Mouse (Mus musculus) hematopoietic stem cell, adult 5-6 weeks (primary cell): ENCODE measurements around the gene Sdk2. TPM values are rescaled to one million over a fixed set of nuclear protein-coding genes. Genes with fewer than 3 reads are reported as not detected.

ENCODE experiments used
- ATAC-seq, 2 experiments: fragments of 125-278 bp in 1 of 2; replicated peaks in 1 of 2; 2 replicates each; pipeline ENCODE4 v1.8.0; 2016 to 2017; ENCODE audit warnings: inconsistent platforms in 2 of 2, mild to moderate bottlenecking in 2 of 2, moderate number of reproducible peaks in 2 of 2, low read depth in 1 of 2, moderate TSS enrichment in 1 of 2; ENCODE audit not compliant: low FRiP score in 2 of 2, poor library complexity in 2 of 2, severe bottlenecking in 2 of 2, insufficient read depth in 1 of 2, low TSS enrichment in 1 of 2
- total RNA-seq: library from RNA; stranded (forward); fragments of 172-1452, 232-1000 nt; gene quantifications from 2 replicates; pipeline ENCODE4 v1.2.3, GENCODE M21; 2017

Gene Sdk2
- total RNA-seq, 1 experiment from 2014 or later, result not detected

DNA sequence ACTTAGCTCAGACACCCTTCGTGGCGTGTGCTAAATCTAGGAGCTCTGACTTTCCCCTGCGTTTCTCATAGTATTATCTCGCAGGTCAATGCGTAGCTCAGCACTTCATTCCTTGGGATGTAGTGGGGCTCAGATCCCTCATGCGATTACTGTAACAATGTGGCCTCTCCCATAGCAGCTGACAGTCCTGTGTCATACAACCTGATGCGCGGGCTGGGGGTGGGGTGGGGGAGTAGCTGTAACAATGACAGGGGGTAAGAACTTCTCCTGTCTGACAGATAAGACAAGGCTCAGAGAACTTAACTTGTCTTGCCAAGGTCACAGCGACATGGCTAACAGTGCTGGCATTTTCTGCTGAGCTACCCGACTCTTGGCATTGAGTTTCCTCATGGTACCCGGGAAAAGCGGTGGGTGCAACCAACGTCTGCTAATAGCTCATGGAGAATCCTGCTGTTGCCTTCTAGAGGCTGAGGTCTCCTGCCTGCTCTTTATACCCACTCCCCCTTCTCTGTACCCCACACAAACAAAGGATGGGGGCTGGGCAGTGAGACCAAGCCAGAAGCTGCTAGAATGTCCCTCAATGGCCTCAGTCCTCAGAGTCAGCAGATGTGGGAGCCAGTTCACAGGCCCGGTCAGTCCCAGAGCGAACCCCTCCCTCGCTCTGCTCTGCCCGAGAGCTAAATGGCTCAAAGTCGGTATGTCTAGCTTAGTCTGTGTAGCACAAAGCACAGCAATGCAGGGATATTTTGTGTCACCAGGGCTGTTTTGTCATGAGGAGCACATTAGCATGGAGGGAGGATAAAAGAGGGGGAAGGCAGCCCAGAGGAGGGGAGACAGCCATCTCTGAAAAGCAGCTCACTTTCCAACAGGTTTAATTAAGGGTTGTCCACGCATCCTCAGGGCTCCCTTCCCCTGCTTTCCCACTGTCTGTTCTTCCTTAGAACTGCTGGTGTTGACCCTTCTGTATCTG lies 269.5 kb downstream of the Sdk2 start:
- no peak for ATAC-seq

DNA sequence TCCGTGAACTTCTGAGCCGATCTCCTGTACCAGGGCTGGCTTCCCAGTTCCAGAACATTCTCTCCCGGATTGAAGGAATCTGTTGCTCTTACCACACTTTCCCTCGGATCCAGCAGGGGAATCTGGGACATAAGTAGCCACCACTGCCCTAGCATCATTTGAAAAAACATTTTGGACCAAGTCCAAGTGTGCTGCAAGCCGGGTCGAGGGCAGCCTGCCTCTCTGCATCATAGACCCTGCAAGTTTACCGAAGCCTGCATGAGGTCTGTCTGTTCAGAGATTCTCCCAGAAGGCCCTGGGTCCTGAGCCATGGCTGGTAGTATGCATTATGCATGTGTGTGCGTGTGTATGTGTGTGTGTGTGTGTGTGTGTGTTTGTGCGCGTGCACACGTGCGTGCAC lies 271.0 kb downstream of the Sdk2 start:
- ATAC-seq, result no peak

DNA sequence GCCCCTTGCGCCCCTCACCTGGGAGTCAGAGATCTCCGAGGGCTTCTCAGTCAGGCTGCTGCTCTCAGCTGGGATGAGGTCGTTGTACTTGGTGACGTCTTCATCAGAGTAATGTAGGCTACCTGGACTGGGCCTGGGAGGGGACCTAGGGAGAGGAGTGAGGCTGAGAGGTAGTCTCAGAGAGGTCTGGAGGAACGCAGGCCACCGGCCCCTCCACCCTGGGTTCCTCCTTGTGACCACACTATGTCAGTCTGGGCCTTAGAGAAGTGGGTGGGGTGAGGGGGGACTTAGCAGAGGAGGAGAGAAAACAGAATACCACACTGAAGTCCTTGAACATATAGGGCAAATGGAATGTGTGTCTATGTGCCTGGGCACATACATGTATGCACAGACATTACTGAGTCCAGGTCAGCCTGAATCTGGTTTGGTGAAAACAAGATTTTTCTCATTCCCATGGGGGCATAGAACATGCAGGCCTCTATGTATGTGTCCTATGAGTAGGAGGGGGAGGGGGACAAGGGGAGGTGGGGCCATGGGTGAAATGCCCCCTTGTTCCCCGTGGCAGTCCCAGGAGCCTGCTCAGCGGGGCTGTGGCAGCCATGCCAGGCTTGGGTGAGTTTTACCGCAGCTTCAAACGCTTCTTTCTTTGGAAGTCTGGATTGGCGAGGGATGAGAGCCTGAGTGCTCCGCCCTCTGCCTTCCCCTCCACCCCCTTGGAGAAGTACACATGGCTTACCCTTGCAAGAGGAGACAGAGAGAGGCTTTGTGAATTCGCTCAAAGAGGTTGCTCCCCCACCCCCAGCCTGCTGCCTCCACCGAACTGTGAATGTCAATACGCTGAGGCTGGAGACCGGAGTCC lies 275.3 kb downstream of the Sdk2 start:
- ATAC-seq, result no peak; a peak in 1 of 4 replicates

DNA sequence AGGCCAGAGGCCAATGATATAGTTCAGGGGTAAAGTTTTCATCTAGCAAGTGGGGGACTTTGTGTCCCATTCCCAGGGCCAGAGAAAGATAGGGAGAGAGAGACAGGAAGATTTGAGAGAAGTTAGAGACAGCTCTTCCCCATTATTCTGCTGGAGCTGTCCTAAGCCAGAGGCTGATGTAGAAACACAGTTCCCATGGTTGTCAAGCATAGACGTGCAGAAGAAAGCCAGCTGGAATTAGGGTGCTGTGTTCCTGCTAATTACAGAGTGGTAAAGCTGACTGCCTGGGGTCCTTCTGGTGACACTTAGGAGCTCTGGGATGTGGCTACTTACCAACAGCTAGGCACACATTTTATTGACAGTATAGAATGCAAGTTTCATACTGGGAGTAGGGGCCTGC lies 277.7 kb downstream of the Sdk2 start:
- no peak for ATAC-seq

DNA sequence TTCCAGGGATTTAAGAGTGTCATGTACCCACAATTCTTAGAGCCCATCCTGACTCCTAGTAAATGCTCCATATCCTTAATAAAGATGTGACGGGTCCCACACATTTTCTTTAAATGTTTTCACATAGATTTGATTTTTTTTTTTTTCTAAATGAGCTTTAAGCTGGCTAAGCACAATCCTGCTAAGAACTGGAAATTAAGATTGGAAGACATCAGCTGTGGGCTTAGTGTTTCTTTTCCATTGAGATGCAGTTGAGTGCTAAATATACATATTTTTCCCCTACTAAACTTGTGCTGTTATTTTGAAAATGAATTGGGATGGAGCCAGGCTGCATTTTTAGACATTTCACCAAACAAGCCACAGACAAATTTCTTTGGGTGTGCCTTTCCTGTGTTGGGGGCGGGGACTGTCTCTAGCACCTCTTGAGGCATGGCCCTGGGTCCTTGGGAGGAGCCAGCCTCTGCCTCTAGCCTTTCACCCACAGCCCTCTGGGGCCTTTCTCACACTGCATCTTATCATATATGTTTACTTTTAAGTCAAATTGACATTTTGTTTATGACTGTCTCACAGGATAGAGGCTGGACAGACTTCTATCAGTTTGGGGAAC lies 278.6 kb downstream of the Sdk2 start:
- peak; percentile 29 to 46; a peak in 1 of 4 replicates for ATAC-seq

DNA sequence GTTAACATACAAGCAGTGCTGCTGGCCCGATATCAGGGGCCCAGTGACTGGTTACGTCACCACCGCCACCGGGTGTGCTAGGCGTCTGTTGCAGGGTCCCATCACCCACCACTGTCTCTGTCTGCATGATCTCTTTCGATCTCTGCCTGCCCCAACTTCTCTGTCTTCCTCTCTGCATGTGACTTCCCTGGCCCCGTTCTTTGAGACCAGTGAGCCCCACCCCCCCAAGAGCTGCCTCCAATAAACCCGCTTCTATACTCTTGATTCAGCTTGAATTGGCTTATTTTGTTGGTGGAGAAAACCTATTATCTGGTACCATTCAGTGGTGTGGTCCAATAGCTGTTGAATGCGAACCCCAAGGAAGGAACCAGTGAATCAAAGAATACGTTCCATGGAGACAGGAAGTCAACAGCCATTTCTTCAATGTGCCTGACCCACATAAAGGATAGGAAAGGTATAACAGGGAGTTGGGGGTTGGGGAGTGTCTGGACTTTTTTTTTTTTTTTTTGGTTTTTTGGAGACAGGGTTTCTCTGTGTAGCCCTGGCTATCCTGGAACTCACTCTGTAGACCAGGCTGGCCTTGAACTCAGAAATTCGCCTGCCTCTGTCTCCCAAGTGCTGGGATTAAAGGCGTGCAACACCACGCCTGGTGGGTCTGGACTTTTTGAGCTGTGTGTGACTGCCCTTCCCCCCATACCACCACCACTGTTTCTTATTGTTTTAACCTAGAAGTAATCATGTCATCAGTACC lies 279.2 kb downstream of the Sdk2 start:
- ATAC-seq, result peak in 1 of 2 experiments; percentile 22; a peak in 1 of 4 replicates

DNA sequence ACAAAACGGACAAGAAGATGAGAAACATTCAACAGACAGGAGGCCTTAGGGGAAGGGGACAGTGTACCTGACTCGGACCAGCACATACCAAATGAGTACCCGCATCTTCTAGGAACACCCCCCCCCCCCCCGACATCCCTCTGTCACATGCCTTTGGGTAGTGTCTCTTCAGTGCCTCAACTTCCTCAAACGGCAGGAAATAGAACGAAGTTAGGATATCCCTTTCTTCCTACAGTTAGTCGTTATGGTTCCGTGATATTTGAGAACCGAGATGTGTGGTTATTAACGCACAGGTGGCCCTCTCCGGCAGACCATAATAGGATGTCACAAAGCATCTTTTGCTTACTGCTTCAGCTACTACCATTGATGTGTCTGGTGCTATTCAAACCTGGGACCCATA lies 279.8 kb downstream of the Sdk2 start:
- ATAC-seq, result peak; percentile 9 to 43; a peak in 1 of 4 replicates

DNA sequence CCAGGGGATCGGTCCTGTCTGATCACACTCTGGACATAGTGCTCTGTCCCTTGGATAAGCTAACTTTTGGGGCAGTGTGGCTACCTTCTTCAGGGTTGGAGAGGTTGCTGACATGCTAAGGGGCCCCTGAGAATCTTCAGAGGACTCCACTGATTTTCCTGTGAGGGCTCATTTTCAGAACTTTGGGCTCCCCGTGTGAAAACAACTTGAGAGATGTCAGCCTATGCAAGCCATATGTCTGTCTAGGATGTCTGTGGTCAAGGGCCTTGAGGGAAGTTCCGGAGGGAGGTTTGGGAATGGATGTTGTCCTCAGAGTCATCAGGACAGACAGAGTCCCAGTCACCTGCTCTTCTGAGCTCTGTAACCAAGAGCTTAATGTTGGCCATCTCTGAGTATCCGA lies 280.5 kb downstream of the Sdk2 start:
- no peak for ATAC-seq

DNA sequence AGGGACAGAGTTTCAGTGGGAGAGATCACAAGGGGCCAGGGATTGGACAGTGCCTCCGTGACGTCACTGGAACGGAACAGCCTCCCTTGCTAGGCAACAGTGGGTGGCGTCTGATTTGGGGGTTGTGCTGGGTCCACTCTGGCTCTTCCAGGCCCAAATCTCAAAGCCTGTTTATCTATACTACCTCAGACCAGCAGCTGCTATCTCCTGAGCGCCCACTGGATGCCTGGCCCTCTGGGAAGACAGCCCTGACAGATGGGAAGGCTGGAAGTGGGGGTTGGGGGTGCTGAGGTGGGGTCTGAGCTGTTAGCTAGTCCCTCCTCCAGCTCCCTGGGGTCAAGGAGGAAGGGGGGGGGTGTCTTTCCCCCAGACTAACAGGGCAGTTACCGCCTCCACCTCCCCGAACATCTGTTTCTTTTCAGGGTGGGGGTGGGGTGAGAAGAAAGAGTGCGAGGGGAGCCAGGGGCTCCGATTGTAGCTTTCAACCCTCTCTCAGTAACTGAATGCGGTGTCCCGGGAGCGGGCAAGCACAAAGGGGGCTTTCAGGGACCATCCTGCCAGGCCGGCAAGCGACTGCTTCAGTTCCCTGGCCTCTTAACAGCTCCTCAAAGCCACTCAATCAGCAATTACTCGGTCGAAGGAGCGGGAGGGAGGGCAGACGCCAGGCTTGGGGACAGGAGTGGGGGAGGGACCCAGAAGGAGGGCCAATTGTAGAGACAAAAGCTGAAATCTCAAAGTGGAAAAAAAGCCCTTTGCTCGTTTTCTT lies 281.3 kb downstream of the Sdk2 start:
- no peak for ATAC-seq

DNA sequence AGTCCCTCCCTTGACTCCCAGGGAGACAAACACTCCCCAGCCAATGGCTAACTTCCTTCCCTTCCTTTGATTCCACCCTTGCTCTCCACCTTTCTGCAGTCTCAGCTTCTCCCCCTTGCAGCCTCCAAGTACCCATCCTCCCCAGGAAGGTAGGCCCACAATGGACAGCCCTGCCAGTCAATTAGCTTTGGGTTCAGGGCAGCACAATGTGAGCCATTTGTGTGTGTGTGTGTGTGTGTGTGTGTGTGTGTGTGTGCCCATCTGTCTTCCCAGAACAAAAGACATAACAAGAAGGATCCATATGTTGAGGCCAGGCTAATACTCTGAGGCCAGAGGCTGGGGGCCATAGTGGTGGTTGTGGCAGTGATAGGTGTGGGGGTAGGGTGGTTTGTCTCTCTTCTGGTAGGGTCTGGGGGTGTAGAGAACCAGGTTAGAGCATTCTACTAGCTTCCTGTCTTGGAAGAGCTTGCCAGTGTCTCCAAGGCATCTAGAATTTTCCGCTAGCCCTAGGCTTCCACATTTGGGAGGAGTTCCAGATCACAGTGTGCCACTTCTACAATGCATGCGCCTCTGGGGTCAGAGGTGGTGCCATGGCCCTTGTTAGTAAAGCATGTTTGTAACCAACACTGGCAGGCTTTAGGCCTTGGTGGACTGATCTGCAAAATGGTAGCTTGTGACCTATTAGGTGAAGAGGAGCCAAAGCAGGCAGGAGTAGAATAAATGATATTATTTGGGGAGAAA lies 282.0 kb downstream of the Sdk2 start:
- no peak for ATAC-seq

DNA sequence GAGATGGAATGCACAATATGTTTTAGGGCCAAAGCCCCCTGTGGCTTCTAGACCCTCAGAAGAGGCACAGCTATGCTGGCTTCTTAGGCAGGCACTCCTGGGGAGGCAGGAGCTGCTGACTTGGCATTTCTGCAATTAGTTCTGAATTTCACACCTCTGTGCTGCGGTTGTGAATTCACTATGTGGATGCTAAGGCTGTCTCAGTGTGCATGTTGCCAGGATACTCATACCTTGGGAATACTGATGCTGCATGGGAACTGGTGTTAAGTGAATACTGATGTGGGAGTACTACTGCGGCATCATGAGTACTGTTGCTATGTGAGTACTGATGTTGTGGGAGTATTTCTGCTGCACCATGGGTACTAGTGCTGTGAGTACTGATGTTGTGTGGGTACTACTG lies 284.4 kb downstream of the Sdk2 start:
- no peak for ATAC-seq

DNA sequence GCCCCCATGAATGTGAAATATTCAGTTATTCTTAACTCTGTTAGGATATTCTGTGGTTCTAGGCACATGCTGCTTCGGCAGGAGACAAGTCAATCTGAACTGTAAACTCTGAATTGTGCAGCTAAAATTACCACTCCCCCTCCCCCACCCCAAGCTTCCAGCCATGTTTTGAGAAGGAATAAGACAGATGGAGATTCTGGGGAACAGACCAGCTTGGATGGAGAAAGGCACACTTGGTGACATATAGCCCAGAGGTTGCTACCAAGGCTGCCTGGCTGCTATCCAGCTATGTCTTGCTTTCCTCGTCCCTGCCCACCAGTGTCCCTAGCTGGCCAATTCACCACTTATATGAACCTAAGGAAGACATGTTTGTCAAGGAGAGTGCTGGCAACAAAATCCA lies 284.8 kb downstream of the Sdk2 start:
- no peak for ATAC-seq

DNA sequence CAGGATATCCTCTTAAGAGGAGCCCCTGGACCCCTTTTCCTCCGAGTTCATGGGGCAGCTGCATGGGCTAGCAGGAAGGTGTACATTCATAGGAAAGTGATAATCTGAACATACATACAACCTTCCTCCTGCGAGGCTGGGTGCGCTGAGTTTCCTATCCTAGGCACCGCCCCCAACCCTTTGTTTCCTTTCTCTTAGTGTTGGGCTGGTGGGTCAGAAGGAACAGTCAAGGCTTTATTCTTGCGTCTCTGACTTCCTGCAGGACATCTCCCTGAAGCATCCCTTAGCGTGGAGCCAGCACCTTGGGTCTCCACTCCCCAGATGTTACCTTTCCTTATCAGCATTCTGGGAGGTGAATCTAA lies 287.2 kb downstream of the Sdk2 start:
- ATAC-seq, result 0 out of 4 replicates have a peak, but pooled peaks have one; percentile 5 to 22

DNA sequence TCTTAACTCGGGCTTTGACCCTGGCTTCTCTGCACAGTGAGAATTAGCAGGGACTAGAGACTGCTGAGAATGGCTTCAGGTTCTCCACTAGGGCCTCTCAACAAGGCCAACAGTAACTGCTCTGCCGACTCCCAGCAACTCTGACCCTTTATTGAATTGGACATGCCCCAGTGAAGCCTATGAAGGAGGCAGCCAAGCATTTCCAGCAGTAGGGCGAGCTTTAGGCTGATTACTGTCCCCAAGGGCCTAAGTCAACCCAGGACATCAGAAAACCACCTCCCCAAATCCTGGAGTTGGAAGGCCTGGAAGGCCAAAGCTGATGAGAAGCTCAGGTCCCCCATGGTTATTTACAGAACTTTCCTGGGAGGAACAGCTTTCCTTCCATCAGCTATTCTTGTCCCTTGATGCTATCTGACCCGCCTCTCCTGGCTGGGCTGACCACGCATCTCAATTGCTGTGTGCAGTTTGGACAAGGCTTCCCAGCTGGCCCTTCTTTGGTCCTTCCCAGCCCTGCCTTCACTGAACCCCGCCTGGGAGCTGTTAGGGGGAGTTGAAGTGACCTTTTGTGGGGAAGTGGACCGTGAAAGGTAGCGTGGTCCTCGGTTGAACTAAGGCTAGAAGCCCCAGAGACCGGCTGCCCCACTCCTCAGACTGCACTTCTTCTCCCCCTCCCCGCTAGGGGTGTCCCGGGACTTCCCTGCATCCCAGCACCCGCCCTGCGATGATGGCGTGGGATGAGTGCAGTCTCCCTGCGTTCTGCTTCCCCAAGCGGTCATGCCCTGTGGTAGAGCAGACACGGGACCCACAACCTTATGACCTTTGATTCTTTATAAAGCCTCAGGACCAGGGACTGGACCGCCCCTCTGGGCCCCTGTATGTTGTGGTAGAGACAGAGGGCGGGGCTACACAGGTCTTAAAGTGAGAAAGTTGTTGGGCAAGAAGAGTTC lies 287.8 kb downstream of the Sdk2 start:
- ATAC-seq, result 0 out of 4 replicates have a peak, but pooled peaks of 1 of the 2 experiments have one; percentile 30
